Mouse (Mus musculus) retina, postnatal 1 day (tissue): ENCODE results near the gene Stard5.
A peak's percentile ranks its signal among the peaks of the same experiment; 100 is the strongest.

Experiments
- DNase-seq: peaks from one replicate; pipeline ENCODE4 v3.0.0-alpha.2; 2012

Gene Stard5

DNA sequence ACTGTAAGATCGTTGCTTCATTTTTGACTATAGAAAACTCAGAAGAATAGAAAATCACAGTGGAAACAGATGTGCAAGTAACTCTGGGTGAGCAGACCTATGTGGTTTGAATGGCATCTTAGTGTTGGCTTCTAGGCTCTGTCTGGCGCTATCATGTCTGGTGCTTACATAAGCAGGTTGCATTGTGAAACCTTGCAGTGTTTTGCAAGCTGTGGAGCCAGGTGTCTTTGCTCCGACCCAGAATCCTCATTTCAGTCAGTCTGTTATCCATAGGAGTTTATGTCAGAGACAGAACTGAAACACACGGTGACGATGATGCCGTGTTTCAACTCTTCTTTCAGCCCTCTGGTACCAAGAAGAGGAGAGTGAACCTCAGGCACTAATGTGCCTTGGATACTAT, 2.1 kb downstream of the Stard5 start:
- DNase-seq, result no peak

DNA sequence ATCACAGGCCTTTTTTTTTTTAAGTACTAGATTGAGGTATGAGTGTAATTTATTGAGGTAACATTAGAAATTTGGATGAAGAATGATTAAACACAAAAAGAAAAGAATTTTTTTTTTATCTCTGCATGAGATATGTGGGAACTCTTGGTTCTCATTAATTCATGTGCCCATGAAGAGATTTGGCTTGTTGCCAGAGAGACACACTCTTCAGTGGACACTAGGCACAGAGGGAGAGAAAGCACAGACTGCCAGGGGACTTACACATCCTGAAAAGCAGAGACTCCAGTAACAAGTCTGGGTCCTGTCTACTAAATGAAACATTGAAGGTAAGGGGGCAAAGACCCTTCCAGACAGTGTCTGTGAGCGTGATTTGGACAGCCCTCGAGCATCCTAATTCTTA, 4.0 kb downstream of the Stard5 start:
- DNase-seq, result peak; percentile 71

DNA sequence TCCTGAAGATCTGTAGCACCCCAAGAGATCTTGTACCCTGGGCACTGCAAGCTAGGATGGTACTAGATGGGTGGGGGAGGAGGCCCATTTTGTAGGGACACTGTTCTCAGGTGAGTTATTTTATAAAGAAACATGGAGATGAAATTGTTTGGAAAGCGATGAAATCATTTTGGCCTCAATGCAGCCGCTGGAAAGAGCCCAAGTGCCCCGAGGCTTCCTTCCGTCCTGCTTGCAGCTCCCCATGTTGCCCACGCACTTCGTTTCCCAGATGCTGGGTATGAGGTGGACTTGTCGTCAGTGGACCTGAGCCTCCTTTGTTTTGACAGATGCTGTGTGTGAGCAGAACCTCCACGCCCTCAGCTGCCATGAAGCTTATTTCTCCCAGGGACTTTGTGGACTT, 4.7 kb downstream of the Stard5 start:
- DNase-seq, result peak; percentile 10

DNA sequence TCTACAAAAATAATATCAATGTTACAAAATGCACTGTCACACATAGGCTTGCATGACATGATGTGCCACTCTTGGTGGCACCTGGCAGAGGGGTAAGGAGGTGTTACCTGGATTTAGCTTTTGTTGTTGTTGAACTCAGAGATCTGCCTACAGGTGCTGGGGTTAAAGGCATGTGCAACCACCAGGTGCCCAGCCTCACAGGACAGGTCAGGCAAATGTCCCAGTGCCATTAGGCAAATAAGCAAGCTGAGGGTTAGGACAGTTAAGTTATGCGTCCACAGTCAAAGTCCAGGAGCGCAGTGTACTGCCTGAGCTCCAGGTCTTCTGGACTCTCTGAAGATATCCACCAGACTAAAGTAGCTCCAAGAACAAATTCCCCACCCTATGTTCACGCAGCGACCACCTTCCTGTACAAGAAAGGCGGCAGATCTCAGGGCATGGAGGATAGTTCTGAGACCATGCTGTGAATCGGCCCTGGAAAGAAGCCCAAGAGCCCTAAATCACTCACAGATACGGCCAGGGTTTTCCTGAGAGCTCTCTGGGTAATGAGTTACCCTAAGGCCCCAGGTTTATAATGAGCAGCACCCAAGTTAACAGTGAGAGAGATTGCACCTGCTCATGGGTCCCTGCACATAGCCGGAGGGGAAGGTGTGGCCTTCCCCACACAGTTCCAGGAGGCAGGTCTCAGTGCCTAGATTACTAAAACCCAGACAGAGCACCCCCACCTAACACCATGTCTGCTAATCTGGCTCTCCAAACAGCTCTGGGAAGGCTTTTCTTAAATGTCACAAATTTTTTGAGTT, 6.2 kb downstream of the Stard5 start:
- DNase-seq, result no peak

DNA sequence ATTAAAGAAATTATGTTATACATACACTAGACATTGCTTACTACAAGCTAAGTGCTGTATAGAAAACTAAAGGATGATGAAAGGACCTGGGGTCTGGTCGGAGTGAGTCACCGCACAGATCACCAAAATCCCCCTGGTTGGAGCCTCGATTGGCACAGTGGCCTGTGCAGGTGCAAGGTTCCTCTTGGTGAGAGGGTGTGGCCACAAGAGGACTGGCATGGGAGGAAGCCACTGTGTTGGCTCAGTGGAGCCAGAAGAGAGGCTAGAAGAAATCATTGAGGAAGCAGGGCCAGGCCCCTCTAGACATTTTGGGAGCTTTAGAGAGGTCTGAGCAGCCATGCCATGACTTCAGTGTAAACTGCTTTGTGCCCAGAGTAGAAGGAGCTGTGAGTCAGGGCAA, 7.3 kb downstream of the Stard5 start:
- no peak for DNase-seq

DNA sequence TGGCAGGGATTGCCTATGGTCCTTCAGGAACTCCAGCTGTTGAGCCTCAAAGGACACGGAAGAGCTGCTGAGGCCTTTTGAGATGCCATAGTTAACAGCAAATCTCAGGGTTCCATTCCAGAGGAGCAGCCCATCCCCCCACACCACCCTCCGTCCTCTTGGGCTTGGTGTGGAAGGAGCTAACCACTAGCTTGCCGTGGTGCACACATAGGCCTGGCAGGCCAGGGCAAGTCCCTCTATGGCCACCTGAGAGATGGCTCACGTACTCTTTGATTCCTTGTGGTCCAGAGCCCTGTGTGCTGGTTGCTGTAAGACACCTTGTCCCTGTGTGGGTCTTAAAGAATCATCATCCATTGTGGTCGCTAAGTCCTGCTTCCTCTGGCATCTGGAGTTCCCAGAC, 8.8 kb downstream of the Stard5 start:
- DNase-seq, result no peak

DNA sequence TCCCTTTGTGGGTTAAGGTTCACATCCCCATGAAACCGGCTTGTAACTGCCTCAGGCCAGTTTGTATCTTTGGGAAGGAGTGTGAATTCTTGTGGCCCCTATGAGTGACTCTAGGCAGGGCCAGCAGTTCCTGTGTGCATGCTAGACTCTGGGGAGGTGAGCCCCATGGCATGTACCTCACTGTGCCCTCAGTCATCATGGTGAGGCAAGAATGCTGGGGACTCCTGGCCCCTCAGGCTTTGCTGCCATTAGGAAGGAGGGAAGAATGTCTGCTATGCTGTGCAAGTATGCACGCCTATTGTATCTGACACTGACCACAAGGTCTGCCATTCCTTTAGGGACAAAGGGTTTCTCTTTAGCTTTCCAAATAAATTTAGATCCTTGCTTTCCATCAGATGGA, 9.4 kb downstream of the Stard5 start:
- no peak for DNase-seq

DNA sequence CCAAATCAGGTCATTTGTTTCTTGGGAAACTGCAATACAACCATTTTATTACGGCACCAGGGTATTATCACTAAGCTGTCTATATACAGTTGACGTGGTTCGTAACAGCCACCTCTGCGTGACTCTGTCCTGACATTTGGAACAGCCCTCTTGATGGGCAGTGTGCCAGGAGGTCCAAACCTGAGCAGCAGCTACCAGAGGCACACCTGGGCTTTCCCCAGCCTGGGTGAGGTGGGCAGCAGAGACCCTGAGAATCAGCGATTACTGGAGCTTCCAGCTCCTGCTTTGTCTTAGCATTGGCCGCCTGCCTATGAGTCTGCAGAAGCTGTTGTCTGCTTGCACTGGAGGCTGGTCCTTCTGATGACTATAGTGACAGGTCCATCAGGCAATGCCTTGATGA, 11.8 kb downstream of the Stard5 start:
- DNase-seq, result no peak

DNA sequence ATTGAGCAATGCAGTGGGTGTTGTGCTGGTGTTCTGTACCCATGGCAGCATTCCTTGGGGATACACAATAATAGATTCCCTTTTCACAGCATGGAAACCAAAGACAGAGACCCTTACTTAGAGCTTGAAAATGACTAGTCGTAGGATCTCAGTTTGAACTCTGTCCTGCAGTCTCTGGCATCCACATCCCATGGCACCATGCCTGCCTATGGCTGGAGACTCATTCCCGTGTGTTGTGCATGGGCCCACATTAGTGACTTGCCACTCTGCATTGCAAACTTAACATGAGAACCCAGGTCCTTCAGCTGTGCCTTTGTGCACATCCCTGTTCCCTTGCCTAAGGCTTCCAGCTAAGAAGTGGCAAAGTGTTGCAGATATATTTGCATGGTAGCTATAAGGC, 13.0 kb downstream of the Stard5 start:
- DNase-seq, result no peak

DNA sequence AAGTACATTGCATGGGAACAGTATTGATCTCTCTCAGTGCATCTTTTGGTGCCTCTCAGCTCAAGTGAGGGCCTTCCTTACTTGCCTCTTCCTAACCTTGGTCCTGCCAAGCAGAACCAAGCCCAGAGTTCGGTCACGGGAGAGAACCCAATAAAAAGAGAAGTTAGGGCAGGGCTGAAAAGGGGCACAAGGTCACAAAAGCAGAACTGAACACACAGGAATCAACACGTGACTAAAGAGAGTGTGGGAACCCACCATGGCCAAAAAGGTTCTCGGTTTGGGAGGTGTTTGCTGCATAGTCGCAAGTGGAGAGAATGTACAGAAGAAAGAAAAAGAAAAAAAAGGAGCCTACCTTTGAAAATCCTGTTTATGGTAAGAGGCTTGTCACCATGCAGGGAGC, 13.7 kb downstream of the Stard5 start:
- DNase-seq, result no peak

DNA sequence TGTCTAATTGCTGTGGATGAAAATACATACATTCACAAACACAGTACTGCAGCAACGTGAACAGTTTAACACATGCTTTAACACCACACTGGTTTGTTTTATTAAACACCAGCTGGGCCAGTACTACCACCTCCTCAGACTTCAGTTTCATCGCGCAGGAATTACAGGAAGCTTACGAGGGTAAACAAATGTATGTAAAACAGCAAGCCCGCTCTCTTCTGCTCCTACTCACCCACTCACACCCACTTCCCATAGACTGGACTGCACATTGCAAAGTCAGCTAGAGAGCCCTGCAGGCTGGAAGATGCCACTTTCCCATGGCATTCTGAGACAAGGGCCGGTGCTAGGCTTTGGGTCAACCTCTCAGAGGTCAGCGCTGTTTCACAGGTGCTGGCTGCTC, 17.0 kb downstream of the Stard5 start:
- no peak for DNase-seq

DNA sequence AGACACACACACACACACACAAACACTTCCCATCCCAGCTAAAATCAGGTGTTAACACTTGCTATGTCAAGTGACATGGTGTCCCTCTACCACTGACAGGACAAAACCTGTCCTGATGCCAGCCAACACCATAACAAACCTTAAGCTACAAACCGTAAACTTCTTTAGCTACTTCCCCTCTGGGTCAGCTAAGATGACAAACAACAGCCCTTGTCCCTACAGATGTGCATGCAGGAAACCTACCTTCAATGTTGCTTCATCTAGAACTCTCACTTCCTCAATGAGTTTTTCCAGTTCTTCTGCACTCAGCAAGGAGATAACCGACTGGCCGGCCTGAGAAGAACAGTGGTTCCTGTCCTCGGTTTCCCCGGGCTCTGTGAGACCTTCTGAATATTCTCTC, 18.9 kb downstream of the Stard5 start:
- no peak for DNase-seq

DNA sequence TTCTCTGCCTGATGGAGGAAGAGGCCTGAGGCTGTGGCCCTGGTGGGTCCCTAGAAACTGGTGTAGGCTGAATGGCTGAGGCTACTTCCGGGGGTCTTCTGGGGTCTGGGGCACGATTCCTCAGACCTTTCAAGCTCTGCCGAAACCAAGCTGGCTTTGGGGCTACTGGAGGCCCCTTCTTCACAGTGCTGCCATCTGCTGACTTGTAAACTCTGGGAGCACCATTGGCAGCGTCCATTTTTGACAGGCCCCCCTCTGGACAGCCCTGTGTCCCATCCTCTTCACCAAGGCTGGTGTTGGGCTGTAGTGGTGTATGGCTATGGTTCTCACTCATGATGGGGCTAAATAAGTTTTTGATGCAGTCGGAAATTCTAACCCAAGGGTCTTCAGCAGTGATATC, 20.7 kb downstream of the Stard5 start:
- DNase-seq, result no peak

DNA sequence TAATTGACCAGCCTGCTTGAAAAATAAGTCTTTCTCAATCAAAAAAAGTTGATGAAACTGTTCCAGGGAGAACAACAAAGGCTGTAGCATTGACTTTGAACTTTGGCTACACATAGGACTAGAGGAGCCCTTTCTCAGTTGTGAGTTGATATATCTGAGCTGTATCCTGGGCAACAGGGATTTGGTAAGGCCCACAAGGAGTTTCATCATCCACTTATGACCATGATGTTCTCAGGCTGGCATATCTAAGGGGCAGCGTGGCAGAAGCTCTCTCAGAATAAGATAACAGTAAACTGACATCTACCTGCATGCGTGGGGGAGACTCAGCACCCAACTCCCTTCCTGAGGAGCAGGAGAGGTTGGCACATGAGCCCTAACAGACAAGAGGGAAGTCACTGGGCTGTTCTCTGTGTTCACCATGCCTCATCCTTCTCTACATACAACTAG, 21.9 kb downstream of the Stard5 start:
- DNase-seq, result no peak

DNA sequence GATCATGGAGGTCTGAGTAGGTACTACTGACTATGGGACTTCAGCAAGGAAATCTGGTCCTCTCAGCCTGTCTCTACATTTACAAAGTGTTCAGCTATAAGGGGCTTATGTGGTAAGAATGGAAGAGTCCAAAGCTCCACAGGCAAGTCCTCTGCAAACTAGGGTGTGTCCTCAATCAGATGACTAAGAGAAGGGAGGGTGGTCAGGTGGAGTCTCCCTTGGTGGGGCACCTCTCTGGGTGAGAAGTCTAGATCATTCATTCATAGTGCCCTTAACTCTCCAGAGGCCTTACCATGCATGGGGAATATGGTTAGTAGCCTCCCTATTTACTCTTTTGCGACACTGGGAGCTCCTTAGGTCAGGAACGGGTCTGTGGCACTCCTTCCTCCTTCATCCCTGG, 22.4 kb downstream of the Stard5 start:
- no peak for DNase-seq

DNA sequence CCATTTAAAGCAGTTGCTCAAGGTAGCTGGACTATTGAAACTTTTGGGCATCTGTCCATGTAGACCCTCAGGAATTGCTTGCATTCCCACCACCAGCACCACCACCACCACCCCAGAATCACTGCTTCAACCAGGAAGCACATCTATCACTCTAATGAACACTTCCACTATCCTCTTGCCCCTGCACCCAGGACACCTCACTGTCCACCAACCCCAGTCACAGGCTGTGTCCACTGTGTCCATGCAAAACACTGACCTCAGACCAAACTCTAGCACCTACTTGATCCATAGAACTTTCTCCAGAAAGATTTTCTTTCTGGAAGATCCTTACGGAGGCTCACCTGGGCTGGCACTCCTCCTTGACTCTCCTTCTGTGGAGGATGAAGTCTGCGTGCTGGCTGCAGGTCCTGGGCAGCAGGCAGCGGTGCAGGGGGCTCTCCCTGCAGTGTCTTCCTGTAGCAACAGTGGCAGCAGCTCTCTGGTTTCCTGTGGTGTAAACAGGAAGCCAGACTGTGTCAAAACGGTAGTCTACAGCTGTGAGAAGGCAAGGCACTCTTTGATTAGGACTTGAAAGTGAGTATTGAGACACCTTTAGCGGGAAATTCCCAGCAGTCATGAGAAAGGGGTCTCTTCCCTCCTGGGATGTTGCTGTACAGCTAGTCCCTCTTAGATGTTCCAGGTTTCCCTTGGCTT, 23.3 kb downstream of the Stard5 start:
- DNase-seq, result no peak

DNA sequence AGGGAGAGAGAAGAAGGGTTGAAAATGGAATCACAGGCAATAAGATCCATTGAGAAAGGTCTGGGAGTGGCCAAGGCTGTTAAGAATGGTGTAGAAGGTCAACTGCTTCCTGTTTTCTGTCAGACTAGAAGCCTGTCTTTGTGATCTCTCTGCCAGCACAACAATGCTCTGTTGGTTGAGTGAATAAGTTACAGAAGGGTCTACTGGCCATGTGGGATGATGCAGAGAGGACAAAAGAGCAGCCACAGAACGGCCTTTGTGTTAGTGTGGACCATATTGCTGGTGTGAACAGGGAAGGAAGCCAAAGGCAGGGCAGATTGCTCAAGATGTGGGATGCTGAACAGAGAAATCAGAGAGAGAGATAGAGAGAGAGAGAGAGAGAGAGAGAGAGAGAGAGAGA, 27.0 kb downstream of the Stard5 start:
- no peak for DNase-seq

DNA sequence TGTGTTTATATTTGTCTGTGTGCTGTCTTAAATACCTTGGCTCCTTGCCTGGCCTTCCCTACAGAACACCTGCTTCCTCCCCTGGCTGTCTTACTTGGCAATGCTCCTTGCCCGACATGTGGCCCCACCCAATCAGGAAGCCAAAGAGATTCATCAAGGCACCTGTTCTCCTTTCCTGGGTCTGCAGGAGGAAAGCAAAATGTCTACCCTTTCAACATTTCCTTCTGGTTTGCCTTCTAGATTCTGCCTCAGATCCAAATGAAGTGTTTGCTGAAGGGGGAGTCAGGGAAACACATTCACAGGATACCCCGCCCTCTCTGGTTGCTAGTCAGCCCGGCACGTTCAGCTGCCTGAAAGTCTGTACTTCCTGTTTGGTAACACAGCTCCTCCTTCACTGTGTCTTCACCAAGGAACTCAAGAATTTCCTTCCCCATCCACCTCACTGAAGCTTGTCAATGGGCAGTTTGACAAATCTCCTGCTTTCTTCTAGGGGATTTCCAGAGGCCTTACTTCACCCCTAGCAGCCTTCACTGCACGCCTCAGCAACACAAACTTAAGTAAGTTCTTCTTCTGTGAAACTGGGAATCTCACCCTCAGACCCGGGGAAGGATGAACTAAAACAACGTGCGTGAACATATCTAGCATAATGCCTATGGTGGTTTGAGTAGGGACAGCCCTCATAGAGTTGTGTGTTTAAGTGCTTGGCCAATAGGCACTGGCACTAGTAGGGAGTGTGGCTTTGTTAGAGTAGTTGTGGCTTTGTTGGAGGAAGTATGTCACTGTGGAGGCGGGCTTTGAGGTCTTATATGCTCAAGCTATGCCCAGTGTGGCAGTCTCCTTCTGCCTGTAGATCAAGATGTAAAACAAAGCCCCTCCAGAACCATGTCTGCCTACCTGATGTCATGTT, 27.7 kb downstream of the Stard5 start:
- DNase-seq, result no peak

DNA sequence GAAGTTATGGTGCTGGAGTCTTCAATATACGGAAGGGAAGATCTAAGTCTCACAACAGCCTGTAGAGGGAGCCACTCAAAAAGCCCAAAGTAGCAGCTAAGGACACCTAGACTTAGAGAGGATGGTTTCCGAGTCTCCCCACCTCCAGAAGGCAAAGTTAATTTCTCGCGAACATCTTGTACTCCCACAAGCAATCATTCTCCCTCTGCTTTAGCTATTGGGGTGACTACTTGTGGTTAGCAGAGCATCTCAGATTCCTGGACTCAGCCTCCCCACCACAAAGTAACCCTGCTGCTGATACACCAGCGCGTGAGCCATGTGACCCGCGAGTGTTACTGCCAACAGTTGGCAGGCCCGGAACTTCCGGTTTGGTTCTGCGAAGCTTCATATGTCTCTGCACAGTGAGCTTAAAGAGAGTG, 28.5 kb downstream of the Stard5 start:
- DNase-seq, result no peak

DNA sequence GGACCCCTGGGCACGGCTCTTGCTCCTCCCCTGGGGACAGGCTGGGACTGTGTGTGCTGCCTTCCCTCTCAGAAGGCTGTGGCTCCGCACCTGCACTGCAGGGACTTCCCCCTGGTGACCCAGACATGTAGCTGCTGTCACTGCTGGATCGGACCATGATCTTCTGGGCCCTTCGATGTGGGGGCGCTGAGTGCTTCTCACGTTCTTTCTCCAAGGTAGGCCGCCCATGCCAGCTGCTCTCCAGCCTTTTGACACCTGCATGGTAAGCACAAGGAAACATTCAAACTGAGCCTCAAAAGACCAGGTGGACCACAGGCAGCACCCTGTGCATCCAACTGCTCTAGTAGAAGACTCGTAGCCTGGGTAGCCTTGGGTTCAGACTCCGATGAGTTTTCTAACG, 29.3 kb downstream of the Stard5 start:
- DNase-seq, result no peak

DNA sequence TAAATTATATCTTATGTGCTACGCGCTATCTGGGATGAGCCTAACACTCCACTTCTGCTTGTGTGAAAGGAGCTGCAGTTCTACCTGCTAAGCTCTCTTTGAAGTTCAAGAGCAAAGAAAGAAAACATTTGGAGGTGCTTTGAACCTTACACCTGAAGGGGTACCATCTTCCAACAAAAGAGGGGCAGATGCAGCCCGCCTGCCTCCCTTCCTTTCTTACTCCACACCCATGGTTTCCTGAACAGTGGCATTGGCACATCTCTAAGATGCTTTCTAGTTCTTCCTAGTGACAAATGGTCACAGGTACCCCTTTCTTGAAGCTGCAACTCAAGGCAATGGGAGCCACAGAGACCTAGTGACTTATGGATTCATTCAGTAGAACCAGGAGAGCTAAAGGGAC, 30.0 kb downstream of the Stard5 start:
- DNase-seq, result no peak

DNA sequence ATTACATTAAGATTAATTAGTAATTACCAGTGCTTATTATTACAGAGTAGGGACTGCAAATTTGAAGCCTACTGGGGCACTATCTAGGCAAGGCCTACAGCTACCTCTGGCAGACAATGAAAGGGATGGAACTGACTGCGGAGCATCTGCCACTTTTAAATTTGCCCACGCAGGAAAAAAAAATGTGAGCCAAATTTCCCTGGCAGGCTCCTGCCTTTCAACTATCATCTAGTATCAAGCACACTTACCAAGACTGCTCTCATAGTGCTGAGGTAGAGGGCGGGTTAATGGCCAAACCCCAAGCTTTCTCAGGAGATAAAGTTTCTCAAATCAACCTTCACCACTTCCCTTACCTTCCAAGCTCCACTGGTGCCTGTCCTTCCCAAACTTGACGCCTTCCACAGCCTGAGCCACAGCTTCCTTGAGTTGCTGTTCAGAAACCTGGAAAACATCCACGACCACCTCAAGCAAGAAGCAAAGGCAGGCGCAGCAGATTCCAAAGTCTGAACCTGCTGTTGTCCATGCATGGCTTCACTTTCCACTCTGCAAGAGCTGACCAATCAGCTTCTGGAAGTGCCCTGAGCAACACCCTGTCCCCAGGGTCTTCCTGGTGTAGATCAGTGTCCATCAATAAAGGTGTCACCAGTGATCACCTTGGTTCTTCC, 31.1 kb downstream of the Stard5 start:
- DNase-seq, result no peak

DNA sequence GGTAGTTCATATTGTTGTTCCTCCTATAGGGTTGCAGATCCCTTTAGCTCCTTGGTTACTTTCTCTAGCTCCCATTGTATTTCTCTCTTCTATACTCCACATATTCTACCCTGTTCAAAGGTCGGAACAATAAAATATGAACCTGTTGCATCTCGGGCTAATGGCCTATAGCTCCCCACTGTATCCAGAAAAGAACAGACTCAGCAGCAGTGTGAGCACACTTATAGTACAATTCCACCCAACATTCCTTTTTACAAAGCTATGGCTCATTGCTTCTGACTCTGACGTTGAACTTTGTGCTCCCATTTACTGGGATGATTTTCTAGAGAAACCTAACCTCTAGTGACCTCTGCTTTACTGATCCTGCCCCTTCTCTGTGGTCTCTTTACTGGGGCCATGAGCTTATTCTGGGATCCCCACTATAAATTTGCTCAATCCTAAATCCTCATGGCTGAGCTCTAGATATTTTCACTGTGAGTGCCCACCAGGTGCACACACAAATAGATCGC, 34.4 kb downstream of the Stard5 start:
- no peak for DNase-seq
